ENCODE assay signal across 20 mouse cellular contexts in the genomic region with DNA sequence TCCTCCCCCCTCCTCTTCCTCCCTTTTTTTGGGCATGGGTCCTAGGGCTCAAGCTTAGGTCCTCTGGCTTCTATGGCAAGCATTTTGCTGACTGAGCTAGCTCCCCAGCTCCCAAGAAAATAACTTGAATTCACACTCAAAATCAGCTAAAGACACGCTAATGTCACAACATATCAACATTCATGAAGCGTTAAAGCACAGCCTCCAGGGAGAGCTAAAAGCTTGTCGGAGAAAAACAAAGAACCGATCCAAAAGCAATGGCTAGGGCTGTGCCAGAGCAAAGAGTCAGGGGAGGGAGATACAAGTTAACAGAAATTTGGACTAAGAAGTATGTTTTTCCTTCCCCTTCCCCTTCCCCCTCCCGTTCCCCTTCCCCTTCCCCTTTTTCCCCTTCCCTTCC. TPM values are rescaled to one million over a fixed set of nuclear protein-coding genes. Genes with fewer than 3 reads are reported as not detected.
A peak's percentile ranks its signal among the peaks of the same experiment; 100 is the strongest.
DNase-seq lines count a peak whose midpoint lies in the region; ATAC-seq and TF ChIP-seq lines count a peak whose summit lies in the region.
"Had no signal": no experiment of that assay in that cellular context is flagged by ENCODE, and none has a peak within 500 bp of the region (broad histone marks: within the 10 kb centered on the region; RNA-seq: fewer than 3 reads in every experiment).

No protein-coding gene starts in this region.

- in situ Hi-C loops in CH12.LX (cut with MboI; ENCODE audit: low pct_ligation_motif_present, low pct_unique_long_range_greater_than_20kb, low sequenced_read_pairs), result loop anchor here (10.0 kb wide), 1 partner anchor 216 kb away; no protein-coding TSS in a partner anchor

- TF ChIP-seq POLR2A in CH12.LX (IDR thresholded peaks at IDR 0.05; ENCODE audit: low read depth, low read length), result no peak
- TF ChIP-seq POLR2A in bone marrow macrophage, adult 2 months (IDR thresholded peaks at IDR 0.05; ENCODE audit: borderline replicate concordance, low read depth, low read length), result no peak

- no peak for TF ChIP-seq RAD21 in CH12.LX (IDR thresholded peaks at IDR 0.05; ENCODE audit: low read depth, low read length)

- H3K4me2 ChIP-seq in hindbrain, embryonic 13.5 days, result no peak overlapping the region
- H3K4me2 ChIP-seq in hindbrain, embryonic 16.5 days (ENCODE audit: low read length), result no peak overlapping the region
- no peak overlapping the region for H3K4me2 ChIP-seq in midbrain, embryonic 14.5 days (ENCODE audit: low read length)
- no peak overlapping the region for H3K4me2 ChIP-seq in midbrain, embryonic 13.5 days (replicated peaks)
- H3K4me2 ChIP-seq in CH12.LX (ENCODE audit: insufficient read depth, low read depth, poor library complexity, severe bottlenecking), result peak overlapping the region; percentile 17; the same call in 1 of the 2 replicates
- no peak overlapping the region for H3K4me2 ChIP-seq in stomach, postnatal 0 days (replicated peaks; ENCODE audit: low read depth)
- no peak overlapping the region for H3K4me2 ChIP-seq in heart, embryonic 12.5 days
- H3K4me2 ChIP-seq: embryonic facial prominence, embryonic 13.5 days; heart, embryonic 11.5 days had no signal

- ATAC-seq in hindbrain, embryonic 13.5 days (ENCODE audit: low FRiP score), result no peak
- no peak for ATAC-seq in hindbrain, embryonic 16.5 days
- no peak for ATAC-seq in midbrain, embryonic 14.5 days (ENCODE audit: low FRiP score, low TSS enrichment)
- ATAC-seq in midbrain, embryonic 13.5 days, result no peak
- ATAC-seq in stomach, postnatal 0 days (ENCODE audit: low FRiP score, low TSS enrichment), result no peak
- no peak for ATAC-seq in heart, embryonic 12.5 days (ENCODE audit: insufficient number of reproducible peaks, low FRiP score)
- ATAC-seq: forebrain, embryonic 16.5 days had no signal

- H3K9me3 ChIP-seq in hindbrain, embryonic 13.5 days, result no peaks in the 10 kb centered on the region
- no peaks in the 10 kb centered on the region for H3K9me3 ChIP-seq in hindbrain, embryonic 16.5 days (ENCODE audit: control insufficient read depth, low read length)
- no peaks in the 10 kb centered on the region for H3K9me3 ChIP-seq in midbrain, embryonic 14.5 days (ENCODE audit: control insufficient read depth, low read length)
- no peaks in the 10 kb centered on the region for H3K9me3 ChIP-seq in midbrain, embryonic 13.5 days
- H3K9me3 ChIP-seq in CH12.LX (replicated peaks; ENCODE audit: low read length), result no peaks in the 10 kb centered on the region
- no peaks in the 10 kb centered on the region for H3K9me3 ChIP-seq in stomach, postnatal 0 days (ENCODE audit: control insufficient read depth, low read length)
- H3K9me3 ChIP-seq in heart, embryonic 12.5 days (replicated peaks), result no peaks in the 10 kb centered on the region
- H3K9me3 ChIP-seq: embryonic facial prominence, embryonic 13.5 days; hindbrain, embryonic 10.5 days had no signal

- no peaks in the 10 kb centered on the region for H3K27me3 ChIP-seq in hindbrain, embryonic 13.5 days
- no peaks in the 10 kb centered on the region for H3K27me3 ChIP-seq in hindbrain, embryonic 16.5 days (replicated peaks; ENCODE audit: control insufficient read depth, insufficient read depth, low read length)
- no peaks in the 10 kb centered on the region for H3K27me3 ChIP-seq in midbrain, embryonic 14.5 days (ENCODE audit: control insufficient read depth, insufficient read depth, low read length)
- H3K27me3 ChIP-seq in midbrain, embryonic 13.5 days, result no peaks in the 10 kb centered on the region
- H3K27me3 ChIP-seq in CH12.LX (replicated peaks), result no peaks in the 10 kb centered on the region
- no peaks in the 10 kb centered on the region for H3K27me3 ChIP-seq in stomach, postnatal 0 days (ENCODE audit: control insufficient read depth, insufficient read depth, low read length)
- H3K27me3 ChIP-seq in heart, embryonic 12.5 days (replicated peaks), result no peaks in the 10 kb centered on the region
- H3K27me3 ChIP-seq: embryonic facial prominence, embryonic 13.5 days had no signal

- H3K9ac ChIP-seq in hindbrain, embryonic 13.5 days, result no peak overlapping the region
- no peak overlapping the region for H3K9ac ChIP-seq in hindbrain, embryonic 16.5 days (ENCODE audit: low read depth, low read length)
- no peak overlapping the region for H3K9ac ChIP-seq in midbrain, embryonic 14.5 days (replicated peaks; ENCODE audit: low read length)
- no peak overlapping the region for H3K9ac ChIP-seq in midbrain, embryonic 13.5 days (replicated peaks)
- no peak overlapping the region for H3K9ac ChIP-seq in CH12.LX (ENCODE audit: insufficient read depth, low read depth)
- no peak overlapping the region for H3K9ac ChIP-seq in stomach, postnatal 0 days (ENCODE audit: low read length)
- H3K9ac ChIP-seq in heart, embryonic 12.5 days, result no peak overlapping the region
- H3K9ac ChIP-seq: embryonic facial prominence, embryonic 13.5 days had no signal

- dilution Hi-C loops in CH12.LX (cut with MboI; ENCODE audit: extremely low pct_ligation_motif_present, extremely low pct_unique_long_range_greater_than_20kb, low sequenced_read_pairs), result no loop called here

- no peaks in the 10 kb centered on the region for H3K79me2 ChIP-seq in CH12.LX (replicated peaks; ENCODE audit: control insufficient read depth, extremely low read depth, insufficient read depth, poor library complexity, severe bottlenecking)

- no peak for TF ChIP-seq EP300 in CH12.LX (IDR thresholded peaks at IDR 0.05; ENCODE audit: low read length)
- no peak for TF ChIP-seq EP300 in stomach, postnatal 0 days (optimal IDR thresholded peaks at IDR 0.05)

- peaks cover 45% of the 10 kb centered on the region for H3K4me1 ChIP-seq in hindbrain, embryonic 13.5 days (replicated peaks)
- peaks cover 16% of the 10 kb centered on the region for H3K4me1 ChIP-seq in hindbrain, embryonic 16.5 days (ENCODE audit: control insufficient read depth, insufficient read depth, low read depth, low read length)
- peaks cover 9% of the 10 kb centered on the region for H3K4me1 ChIP-seq in midbrain, embryonic 14.5 days (ENCODE audit: control insufficient read depth, insufficient read depth, low read length)
- peaks cover 27% of the 10 kb centered on the region for H3K4me1 ChIP-seq in midbrain, embryonic 13.5 days (replicated peaks)
- peaks cover 0 to 6% of the 10 kb centered on the region in 2 experiments; a peak in 1 of 4 replicates for H3K4me1 ChIP-seq in CH12.LX (ENCODE audit: control insufficient read depth in 1 of 2, insufficient read depth in 2 of 2)
- peaks cover 20% of the 10 kb centered on the region for H3K4me1 ChIP-seq in bone marrow macrophage, adult 2 months (ENCODE audit: control insufficient read depth, insufficient read depth, low read length)
- H3K4me1 ChIP-seq in stomach, postnatal 0 days (replicated peaks; ENCODE audit: control insufficient read depth, insufficient read depth), result no peaks in the 10 kb centered on the region
- H3K4me1 ChIP-seq in heart, embryonic 12.5 days (replicated peaks), result 0 out of 2 replicates have a peak, but pooled peaks cover 6% of the 10 kb centered on the region

- H3K36me3 ChIP-seq in hindbrain, embryonic 13.5 days, result no peaks in the 10 kb centered on the region
- H3K36me3 ChIP-seq in hindbrain, embryonic 16.5 days (ENCODE audit: control insufficient read depth, insufficient read depth, low read length), result no peaks in the 10 kb centered on the region
- H3K36me3 ChIP-seq in midbrain, embryonic 14.5 days (ENCODE audit: control insufficient read depth, insufficient read depth, low read length), result no peaks in the 10 kb centered on the region
- H3K36me3 ChIP-seq in midbrain, embryonic 13.5 days, result 0 out of 2 replicates have a peak, but pooled peaks cover 3% of the 10 kb centered on the region
- no peaks in the 10 kb centered on the region for H3K36me3 ChIP-seq in CH12.LX (replicated peaks in 1 of 2; ENCODE audit: control insufficient read depth in 1 of 2, insufficient read depth in 1 of 2, low read length in 1 of 2)
- H3K36me3 ChIP-seq in stomach, postnatal 0 days (ENCODE audit: control insufficient read depth, insufficient read depth, low read length), result no peaks in the 10 kb centered on the region
- H3K36me3 ChIP-seq in heart, embryonic 12.5 days, result no peaks in the 10 kb centered on the region
- H3K36me3 ChIP-seq: embryonic facial prominence, embryonic 13.5 days; G1E; hindbrain, embryonic 10.5 days had no signal

- DNase-seq in midbrain, embryonic 14.5 days, result peak; percentile 55
- DNase-seq in CH12.LX (ENCODE audit: extremely low read depth), result no peak
- DNase-seq in stomach, postnatal 0 days (ENCODE audit: low spot score), result no peak
- DNase-seq: adrenal gland, adult 8-10 months; adrenal gland, postnatal 36 days; cerebellum, adult 11-12 months; cerebellum, adult 9-10 months; cerebellum, postnatal 25 days; gastrocnemius, postnatal 14 days; heart, adult 2 months had no signal

- H3K4me3 ChIP-seq in hindbrain, embryonic 13.5 days, result no peak overlapping the region
- no peak overlapping the region for H3K4me3 ChIP-seq in hindbrain, embryonic 16.5 days (ENCODE audit: low read length)
- H3K4me3 ChIP-seq in midbrain, embryonic 14.5 days (replicated peaks; ENCODE audit: low read depth, low read length), result no peak overlapping the region
- no peak overlapping the region for H3K4me3 ChIP-seq in midbrain, embryonic 13.5 days (replicated peaks)
- H3K4me3 ChIP-seq in CH12.LX (replicated peaks in 1 of 3; ENCODE audit: low read depth in 2 of 3, low read length in 2 of 3, poor library complexity in 1 of 3), result no peak overlapping the region
- H3K4me3 ChIP-seq in bone marrow macrophage, adult 2 months (ENCODE audit: insufficient read depth, low read length), result no peak overlapping the region
- H3K4me3 ChIP-seq in stomach, postnatal 0 days (ENCODE audit: low read depth, low read length), result no peak overlapping the region
- no peak overlapping the region for H3K4me3 ChIP-seq in heart, embryonic 12.5 days
- H3K4me3 ChIP-seq: embryonic facial prominence, embryonic 13.5 days; heart, adult 2 months; hindbrain, embryonic 10.5 days had no signal

- WGBS in hindbrain, embryonic 13.5 days, result 41% methylated on average over 5 of the region's 5 CpGs
- WGBS in hindbrain, embryonic 16.5 days, result 26% methylated on average over 5 of the region's 5 CpGs
- 21% methylated on average over 5 of the region's 5 CpGs for WGBS in midbrain, embryonic 14.5 days
- WGBS in midbrain, embryonic 13.5 days, result 40% methylated on average over 5 of the region's 5 CpGs
- 48% methylated on average over 5 of the region's 5 CpGs for WGBS in stomach, postnatal 0 days
- WGBS in heart, embryonic 12.5 days, result 60% methylated on average over 5 of the region's 5 CpGs

- no peak for TF ChIP-seq CTCF in CH12.LX (conservative IDR thresholded peaks at IDR 0.05 in 1 of 2, IDR thresholded peaks at IDR 0.05 in 1 of 2; ENCODE audit: low read depth in 2 of 2, low read length in 2 of 2)
- TF ChIP-seq CTCF in bone marrow macrophage, adult 2 months (IDR thresholded peaks at IDR 0.05; ENCODE audit: low read depth, low read length), result no peak
- no peak for TF ChIP-seq CTCF in stomach, postnatal 0 days (IDR thresholded peaks at IDR 0.05; ENCODE audit: low read depth)

- H3K27ac ChIP-seq in hindbrain, embryonic 13.5 days, result peak overlapping the region; percentile 48; the same call in 1 of the 2 replicates
- H3K27ac ChIP-seq in hindbrain, embryonic 16.5 days (ENCODE audit: low read depth, low read length), result no peak overlapping the region
- H3K27ac ChIP-seq in midbrain, embryonic 14.5 days (replicated peaks; ENCODE audit: low read depth, low read length), result no peak overlapping the region
- no peak overlapping the region for H3K27ac ChIP-seq in midbrain, embryonic 13.5 days
- H3K27ac ChIP-seq in CH12.LX (ENCODE audit: insufficient read depth, low read depth), result no peak overlapping the region
- H3K27ac ChIP-seq in bone marrow macrophage, adult 2 months (ENCODE audit: insufficient read depth, low read depth, low read length), result peak overlapping the region; percentile 71
- no peak overlapping the region for H3K27ac ChIP-seq in stomach, postnatal 0 days (replicated peaks)
- H3K27ac ChIP-seq in heart, embryonic 12.5 days (ENCODE audit: poor library complexity, severe bottlenecking), result no peak overlapping the region
- H3K27ac ChIP-seq: embryonic facial prominence, embryonic 13.5 days; heart, adult 2 months; hindbrain, embryonic 10.5 days had no signal

RNA-seq across cellular contexts. Expression of gene Arhgap8, which starts 58.7 kb away (rescaled TPM):
- polyA plus RNA-seq in hindbrain, embryonic 13.5 days (2015; fragmentation: Nextera tagmentation; extraction: Ambion mirVana), result 1.0 TPM in 2 replicates
- 0.61 and 0.96 TPM in 2 replicates for polyA plus RNA-seq in hindbrain, embryonic 16.5 days (2015; fragmentation: Nextera tagmentation; extraction: Ambion mirVana)
- polyA plus RNA-seq in midbrain, embryonic 14.5 days (2014; fragmentation: Nextera tagmentation; extraction: Ambion mirVana), result 0.46 TPM in 1 of 2 replicates, not detected in the other
- 0.61 and 0.67 TPM in 2 replicates for polyA plus RNA-seq in midbrain, embryonic 13.5 days (2015; fragmentation: Nextera tagmentation; extraction: Ambion mirVana)
- total RNA-seq in CH12.LX (2012; rRNA removed) (0.08 TPM in 1 of 2 replicates, not detected in the other), CH12.LX (2014; rRNA removed) (not detected in 2 replicates)
- not detected in 2 replicates for polyA plus RNA-seq in CH12.LX (2012; ENCODE audit: insufficient read length, low read depth)
- polyA plus RNA-seq in bone marrow macrophage, adult 2 months (2012; ENCODE audit: insufficient read depth, insufficient read length, missing spikeins), result not detected in 2 replicates
- 20.2 and 22.0 TPM in 2 replicates for polyA plus RNA-seq in stomach, postnatal 0 days (2015; fragmentation: Nextera tagmentation; extraction: Ambion mirVana)
- 3.4 and 4.0 TPM in 2 replicates for polyA plus RNA-seq in heart, embryonic 12.5 days (2016; fragmentation: Nextera tagmentation; extraction: Ambion mirVana)
- total RNA-seq: G1E had no signal
- polyA plus RNA-seq: G1E had no signal

Comparison
In these comparisons a context has a peak if more than half of its experiments do, and no peak if none do; other contexts are left out.
1. H3K27ac ChIP-seq: peak in hindbrain, embryonic 13.5 days (single experiment) and bone marrow macrophage, adult 2 months (single experiment); none in hindbrain, embryonic 16.5 days (single experiment), midbrain, embryonic 14.5 days (single experiment), midbrain, embryonic 13.5 days (single experiment), CH12.LX (single experiment), stomach, postnatal 0 days (single experiment) and heart, embryonic 12.5 days (single experiment).